Mouse (Mus musculus) limb, embryonic 13.5 days (tissue): ENCODE results near the gene Sun1. TPM values are rescaled to one million over a fixed set of nuclear protein-coding genes. Genes with fewer than 3 reads are reported as not detected.

Experiments used
- ATAC-seq: fragments of 200-750 bp; cut with Nextera tagmentation; 2 replicates; pipeline ENCODE4 v1.8.0; 2017; ENCODE audit warnings: low read depth, moderate number of reproducible peaks, moderate TSS enrichment; ENCODE audit not compliant: low FRiP score
- H3K27ac ChIP-seq: fragments of 300-500 bp; sonication (generic); 2 replicates; pipeline ENCODE4 v1.5.1; 2015; ENCODE audit warnings: inconsistent platforms, mild to moderate bottlenecking, moderate library complexity
- H3K27me3 ChIP-seq: fragments of 300-500 bp; sonication (generic); 2 replicates; pipeline ENCODE4 v1.6.1; 2015; ENCODE audit warnings: mild to moderate bottlenecking, inconsistent platforms
- H3K36me3 ChIP-seq: fragments of 300-500 bp; sonication (generic); 2 replicates; pipeline ENCODE4 v1.6.1; 2015; ENCODE audit warnings: inconsistent platforms, mild to moderate bottlenecking, moderate library complexity
- H3K4me1 ChIP-seq: fragments of 300-500 bp; sonication (generic); 2 replicates; pipeline ENCODE4 v1.6.1; 2015; ENCODE audit warnings: inconsistent platforms
- H3K4me2 ChIP-seq: fragments of 300-500 bp; sonication (generic); replicated peaks from 2 replicates; pipeline ENCODE4 v1.6.1; 2015; ENCODE audit warnings: inconsistent platforms, mild to moderate bottlenecking, moderate library complexity
- H3K4me3 ChIP-seq: fragments of 300-500 bp; sonication (generic); 2 replicates; pipeline ENCODE4 v1.5.1; 2015; ENCODE audit warnings: moderate library complexity, mild to moderate bottlenecking, inconsistent platforms
- H3K9ac ChIP-seq: fragments of 300-500 bp; sonication (generic); 2 replicates; pipeline ENCODE4 v1.6.1; 2015; ENCODE audit warnings: mild to moderate bottlenecking, inconsistent platforms
- H3K9me3 ChIP-seq: fragments of 300-500 bp; sonication (generic); 2 replicates; pipeline ENCODE4 v1.6.1; 2016; ENCODE audit warnings: inconsistent platforms
- WGBS: fragments of 180-500 bp; shearing (Covaris S2); methylation state at CpG from one replicate; pipeline ENCODE4 v1.1.7; 2015; 5-methylcytosine and 5-hydroxymethylcytosine counted together
- polyA plus RNA-seq: library from polyadenylated mRNA; unstranded; fragments of >200 nt; fragmentation: Nextera tagmentation; extraction: Ambion mirVana; gene quantifications from 2 replicates; pipeline ENCODE4 v1.2.1, GENCODE M21; 2015

Gene Sun1
- polyA plus RNA-seq, 1 experiment from 2014 or later: 51.1 TPM

DNA sequence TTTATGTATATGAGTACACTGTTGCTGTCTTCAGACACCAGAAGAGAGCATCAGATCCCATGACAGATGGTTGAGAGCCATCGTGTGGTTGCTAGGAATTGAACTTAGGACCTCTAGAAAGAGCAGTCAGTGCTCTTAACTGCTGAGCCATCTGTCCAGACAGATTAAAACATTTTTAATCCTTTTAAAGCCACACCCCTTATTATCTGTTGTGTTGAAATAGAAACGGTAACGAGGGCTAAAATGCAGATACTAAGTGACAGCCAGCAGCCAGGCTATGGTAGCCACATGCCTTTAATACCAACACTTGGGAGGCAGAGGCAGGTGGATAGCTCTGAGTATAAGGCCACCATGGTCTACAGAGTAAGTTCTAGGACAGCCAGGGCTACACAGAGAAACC lies 31.6 kb downstream of the Sun1 start:
- H3K9me3 ChIP-seq: no peaks in the 10 kb centered on the region
- H3K36me3 ChIP-seq: peaks cover 97% of the 10 kb centered on the region
- H3K4me2 ChIP-seq: no peak overlapping the region
- WGBS: 91% methylated on average over 3 of the region's 3 CpGs
- no peak for ATAC-seq
- no peak overlapping the region for H3K27ac ChIP-seq
- no peaks in the 10 kb centered on the region for H3K4me1 ChIP-seq
- no peaks in the 10 kb centered on the region for H3K27me3 ChIP-seq
- no peak overlapping the region for H3K9ac ChIP-seq
- H3K4me3 ChIP-seq: no peak overlapping the region

DNA sequence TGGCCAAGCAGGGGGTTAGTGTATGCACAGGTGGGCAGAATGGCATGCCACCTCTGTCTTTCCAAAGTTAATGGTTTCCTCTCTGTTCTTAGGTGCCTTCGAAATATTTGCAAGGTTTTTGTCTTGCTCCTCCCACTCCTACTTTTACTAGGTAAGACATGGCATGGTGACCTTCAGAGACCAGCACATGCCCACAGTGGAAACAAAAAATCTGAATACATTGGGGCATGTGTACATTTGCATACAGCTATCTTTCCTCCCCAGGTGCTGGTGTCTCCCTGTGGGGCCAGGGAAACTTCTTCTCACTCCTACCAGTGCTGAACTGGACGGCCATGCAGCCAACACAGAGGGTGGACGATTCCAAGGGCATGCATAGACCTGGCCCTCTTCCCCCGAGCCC lies 34.0 kb downstream of the Sun1 start:
- no peaks in the 10 kb centered on the region for H3K27me3 ChIP-seq
- H3K9ac ChIP-seq: no peak overlapping the region
- H3K9me3 ChIP-seq: no peaks in the 10 kb centered on the region
- H3K4me2 ChIP-seq: no peak overlapping the region
- no peaks in the 10 kb centered on the region for H3K4me1 ChIP-seq
- H3K27ac ChIP-seq: no peak overlapping the region
- peaks cover 98% of the 10 kb centered on the region for H3K36me3 ChIP-seq
- ATAC-seq: no peak
- WGBS: 94% methylated on average over 4 of the region's 4 CpGs
- no peak overlapping the region for H3K4me3 ChIP-seq

DNA sequence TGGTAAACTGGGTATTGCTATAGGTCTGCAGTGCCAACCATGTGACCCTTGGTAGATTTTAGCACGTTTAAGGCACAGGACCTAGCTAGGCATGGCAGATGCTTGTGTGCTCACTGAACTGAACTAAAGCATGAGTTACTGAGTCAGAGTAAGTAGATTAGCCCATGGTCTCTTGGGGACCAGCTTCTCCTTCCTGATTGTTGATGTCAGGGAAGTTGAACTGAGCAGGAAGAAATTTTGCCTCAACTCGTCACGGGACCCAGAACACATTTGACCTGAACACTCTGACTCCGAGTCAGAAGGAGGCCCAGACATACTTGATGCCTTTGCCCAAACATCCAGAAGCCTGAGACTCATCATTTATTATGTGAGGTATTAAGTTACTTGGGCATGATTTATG lies 37.0 kb downstream of the Sun1 start:
- Histone ChIP-seq H3K27me3 (no peaks in the 10 kb centered on the region), H3K9me3 (no peaks in the 10 kb centered on the region), H3K4me1 (no peaks in the 10 kb centered on the region), H3K27ac (no peak overlapping the region), H3K4me2 (no peak overlapping the region), H3K36me3 (peaks cover 97% of the 10 kb centered on the region), H3K4me3 (no peak overlapping the region), H3K9ac (no peak overlapping the region)
- WGBS: 90% methylated on average over 4 of the region's 4 CpGs
- ATAC-seq: no peak

DNA sequence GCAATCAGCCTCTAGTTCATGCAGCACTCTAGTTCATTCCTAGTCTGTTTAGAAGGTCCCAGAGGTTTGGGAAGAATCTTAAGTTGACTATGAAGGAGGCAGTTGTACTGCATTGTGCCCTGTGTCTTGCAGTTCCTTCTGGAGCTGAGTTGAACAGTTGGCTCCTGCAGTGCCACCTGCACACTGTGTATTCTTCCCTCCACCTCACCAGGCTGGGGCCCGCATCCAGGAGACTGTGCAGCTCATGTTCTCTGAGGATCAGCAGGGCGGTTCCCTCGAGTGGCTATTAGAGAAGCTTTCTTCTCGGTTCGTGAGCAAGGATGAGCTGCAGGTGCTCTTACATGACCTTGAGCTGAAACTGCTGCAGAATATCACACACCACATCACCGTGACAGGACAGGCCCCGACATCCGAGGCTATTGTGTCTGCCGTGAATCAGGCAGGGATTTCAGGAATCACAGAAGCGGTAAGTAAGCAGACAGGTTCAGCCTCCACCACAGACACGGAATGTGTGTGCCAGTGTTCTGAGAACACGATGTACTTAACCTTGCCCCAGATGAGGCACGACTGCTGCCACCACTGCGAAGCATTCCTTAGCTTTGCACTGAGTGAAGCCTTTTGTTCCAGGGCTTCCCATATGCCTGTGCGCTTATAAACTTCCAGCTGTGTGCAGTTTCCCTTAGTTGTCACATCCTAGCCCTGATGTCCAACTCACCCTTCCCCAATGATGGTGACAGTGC lies 40.8 kb downstream of the Sun1 start:
- H3K27ac ChIP-seq: no peak overlapping the region
- no peaks in the 10 kb centered on the region for H3K27me3 ChIP-seq
- WGBS: 91% methylated on average over 15 of the region's 15 CpGs
- H3K4me3 ChIP-seq: no peak overlapping the region
- no peaks in the 10 kb centered on the region for H3K9me3 ChIP-seq
- no peak for ATAC-seq
- no peak overlapping the region for H3K9ac ChIP-seq
- no peak overlapping the region for H3K4me2 ChIP-seq
- peaks cover 98% of the 10 kb centered on the region for H3K36me3 ChIP-seq
- no peaks in the 10 kb centered on the region for H3K4me1 ChIP-seq

DNA sequence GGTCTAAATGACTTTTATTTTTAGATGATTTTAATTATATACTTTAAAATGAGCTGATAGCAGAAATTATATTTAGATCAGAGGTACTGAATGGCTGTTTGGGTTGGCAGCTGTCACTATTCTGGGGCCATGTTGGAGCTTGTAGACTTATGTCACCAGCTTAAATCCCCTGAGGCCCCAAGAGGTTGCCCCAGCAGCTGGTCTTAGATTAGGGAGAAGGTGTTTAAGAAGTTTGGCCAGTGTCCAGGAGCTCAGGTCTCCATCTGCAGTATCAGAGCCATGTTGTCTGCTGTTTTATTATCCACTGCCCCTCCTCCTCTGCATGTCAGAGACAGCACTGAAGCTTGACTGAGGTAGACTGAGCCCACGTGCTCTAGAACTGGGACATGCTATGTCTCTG lies 42.9 kb downstream of the Sun1 start:
- no peaks in the 10 kb centered on the region for H3K4me1 ChIP-seq
- no peak for ATAC-seq
- H3K9ac ChIP-seq: no peak overlapping the region
- H3K4me3 ChIP-seq: no peak overlapping the region
- H3K9me3 ChIP-seq: no peaks in the 10 kb centered on the region
- peaks cover 98% of the 10 kb centered on the region for H3K36me3 ChIP-seq
- no peak overlapping the region for H3K27ac ChIP-seq
- 58% methylated on average over 1 of the region's 1 CpGs for WGBS
- H3K27me3 ChIP-seq: no peaks in the 10 kb centered on the region
- H3K4me2 ChIP-seq: no peak overlapping the region

DNA sequence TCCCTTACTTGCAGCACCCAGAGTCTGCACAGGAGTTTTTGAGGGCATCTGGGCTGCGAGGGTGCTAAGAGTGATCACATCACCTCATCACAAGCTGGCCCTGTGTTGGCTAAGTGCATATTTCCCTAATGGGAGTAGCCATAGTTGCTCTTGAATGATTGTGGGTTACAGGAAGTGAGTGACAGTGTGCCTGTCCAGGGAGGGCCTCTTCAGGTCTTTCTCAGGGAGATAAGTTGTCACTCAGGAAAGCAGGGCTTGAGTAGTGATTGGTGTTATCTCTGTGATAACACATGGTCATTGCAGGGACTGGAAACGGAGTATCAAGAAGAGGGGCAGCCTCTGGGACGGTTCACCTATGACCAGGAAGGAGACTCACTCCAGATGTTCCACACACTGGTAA lies 47.3 kb downstream of the Sun1 start:
- no peaks in the 10 kb centered on the region for H3K27me3 ChIP-seq
- no peak for ATAC-seq
- H3K4me3 ChIP-seq: no peak overlapping the region
- H3K9ac ChIP-seq: peak overlapping the region; percentile 13; the same call in 1 of the 2 replicates
- H3K36me3 ChIP-seq: peaks cover 72% of the 10 kb centered on the region
- H3K4me2 ChIP-seq: no peak overlapping the region
- H3K27ac ChIP-seq: no peak overlapping the region
- WGBS: 94% methylated on average over 3 of the region's 3 CpGs
- H3K9me3 ChIP-seq: no peaks in the 10 kb centered on the region
- 0 out of 2 replicates have a peak, but pooled peaks cover 5% of the 10 kb centered on the region for H3K4me1 ChIP-seq

DNA sequence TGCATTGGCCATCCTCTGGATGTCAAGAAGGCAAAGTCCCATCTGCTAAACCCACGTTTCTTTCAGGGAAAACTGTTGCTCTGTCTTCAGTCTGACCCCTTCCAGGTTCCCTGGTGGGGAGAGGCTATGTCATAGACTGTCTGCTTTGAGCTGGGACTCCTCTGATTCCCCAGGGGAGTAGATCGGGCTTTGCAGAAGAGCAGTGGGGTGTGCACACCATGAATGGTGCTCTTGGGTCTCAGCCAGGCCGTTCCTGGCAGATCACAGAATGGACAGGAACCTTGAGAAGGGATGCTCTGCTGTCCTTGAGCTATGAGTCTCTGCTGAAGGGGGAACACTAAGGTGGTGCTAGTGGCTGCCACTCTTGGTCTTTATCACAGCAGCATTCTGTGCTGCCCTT lies 48.4 kb downstream of the Sun1 start:
- Histone ChIP-seq H3K27me3 (no peaks in the 10 kb centered on the region), H3K4me1 (peaks cover 12% of the 10 kb centered on the region), H3K36me3 (peaks cover 62% of the 10 kb centered on the region), H3K4me2 (no peak overlapping the region), H3K27ac (no peak overlapping the region), H3K9ac (no peak overlapping the region), H3K4me3 (no peak overlapping the region), H3K9me3 (no peaks in the 10 kb centered on the region)
- 86% methylated on average over 3 of the region's 3 CpGs for WGBS
- ATAC-seq: no peak

DNA sequence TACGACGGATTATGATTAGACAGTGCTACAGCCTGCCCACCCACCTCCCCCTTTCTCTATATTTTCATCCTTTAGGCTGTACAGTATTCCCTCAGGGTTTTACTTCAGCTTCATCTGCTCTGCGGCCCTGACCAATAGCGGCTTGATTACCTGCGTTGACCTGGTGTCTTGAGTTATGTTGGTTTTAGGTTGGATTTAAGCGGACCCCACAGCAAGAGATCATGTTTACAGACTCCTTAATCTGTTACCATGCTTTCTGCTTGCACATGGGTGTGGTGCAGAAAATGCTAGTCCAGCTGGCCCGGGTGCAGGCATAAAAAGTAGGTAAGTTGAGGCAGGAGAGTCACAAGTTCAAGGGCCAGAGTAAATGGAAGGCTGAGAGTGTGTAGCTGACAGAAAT lies 50.8 kb downstream of the Sun1 start:
- Histone ChIP-seq H3K9me3 (no peaks in the 10 kb centered on the region), H3K4me1 (peaks cover 30% of the 10 kb centered on the region), H3K4me3 (peak overlapping the region; percentile 82; the same call in 1 of the 2 replicates), H3K9ac (peak overlapping the region; percentile 73), H3K36me3 (peaks cover 51% of the 10 kb centered on the region), H3K27me3 (no peaks in the 10 kb centered on the region), H3K27ac (peak overlapping the region; percentile 17), H3K4me2 (peak overlapping the region; percentile 92)
- WGBS: 89% methylated on average over 7 of the region's 7 CpGs
- ATAC-seq: no peak

DNA sequence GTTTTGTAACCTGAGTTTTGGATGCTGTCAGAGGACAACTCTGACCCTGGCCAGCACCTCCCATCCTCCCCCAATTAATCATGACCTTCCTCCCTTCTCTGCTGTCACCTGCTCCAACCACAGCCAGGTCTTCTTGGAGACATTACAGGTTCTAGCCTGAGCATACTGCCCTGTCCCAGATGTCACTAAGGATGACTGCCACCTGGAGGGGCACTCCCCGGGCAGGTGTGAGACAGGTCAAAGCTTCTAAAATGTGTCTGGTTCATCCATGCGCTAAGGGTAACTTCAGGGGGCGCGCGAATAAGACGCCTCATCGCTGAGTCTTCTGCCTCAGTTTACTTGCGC lies 51.3 kb downstream of the Sun1 start:
- Histone ChIP-seq H3K27me3 (no peaks in the 10 kb centered on the region), H3K9ac (peak overlapping the region; percentile 73), H3K4me1 (peaks cover 30% of the 10 kb centered on the region), H3K9me3 (no peaks in the 10 kb centered on the region), H3K36me3 (peaks cover 48% of the 10 kb centered on the region), H3K27ac (peak overlapping the region; percentile 17), H3K4me3 (peak overlapping the region; percentile 82), H3K4me2 (peak overlapping the region; percentile 92)
- peak; percentile 21 for ATAC-seq
- under 1% methylated on average over 8 of the region's 8 CpGs for WGBS

DNA sequence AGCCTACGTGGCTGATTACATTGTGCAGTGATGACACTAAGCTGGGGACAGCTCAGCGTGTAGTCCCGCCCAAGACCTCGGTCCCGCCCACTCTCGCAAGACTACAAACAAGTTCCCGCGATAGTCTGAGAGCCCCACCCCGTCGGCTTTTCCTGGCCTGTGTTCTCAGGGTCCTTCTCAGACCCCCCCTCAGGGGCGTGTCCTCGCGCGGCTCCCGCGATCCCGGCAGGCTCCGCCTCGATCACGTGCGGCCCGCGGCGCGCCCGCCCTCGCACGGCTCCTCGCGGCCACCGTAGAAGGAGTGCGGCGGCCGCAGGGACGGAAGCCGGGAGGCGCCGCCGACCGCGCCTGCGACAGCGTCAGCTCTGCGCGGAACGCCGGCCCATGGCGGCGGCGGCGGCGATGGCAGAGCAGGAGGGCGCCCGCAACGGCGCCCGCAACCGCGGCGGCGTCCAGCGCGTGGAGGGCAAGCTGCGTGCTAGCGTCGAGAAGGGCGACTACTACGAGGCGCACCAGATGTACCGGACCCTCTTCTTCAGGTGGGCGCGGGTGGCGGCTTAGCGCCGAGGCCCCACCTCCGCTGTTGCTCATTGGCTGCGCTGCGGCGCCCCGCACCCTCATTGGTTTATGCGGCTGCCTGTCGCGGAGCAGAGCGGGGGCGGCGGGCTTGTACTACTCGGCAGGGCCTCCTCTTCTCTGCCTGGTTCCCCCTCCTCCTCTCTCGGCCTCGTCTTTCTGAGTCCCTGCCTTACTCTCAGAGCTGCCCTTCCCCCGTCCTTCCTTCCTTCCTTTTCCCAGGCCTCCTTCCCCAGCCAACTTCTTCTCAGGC lies 51.9 kb downstream of the Sun1 start, which contains the start of gene Get4:
TSS of gene Get4 (plus strand) at position 244 of the 829 bp plus-strand sequence.
- Histone ChIP-seq H3K4me3 (peak within 1 kb of the TSS; percentile 82), H3K27me3 (no peaks in the 10 kb centered on the region), H3K4me2 (peak within 1 kb of the TSS; percentile 92), H3K4me1 (peaks cover 30% of the 10 kb centered on the region), H3K36me3 (peaks cover 48% of the 10 kb centered on the region), H3K9me3 (no peaks in the 10 kb centered on the region), H3K27ac (peak within 1 kb of the TSS; percentile 92), H3K9ac (peak within 1 kb of the TSS; percentile 94)
- peak; percentile 95 for ATAC-seq
- under 1% methylated on average over 81 of the region's 90 CpGs for WGBS

DNA sequence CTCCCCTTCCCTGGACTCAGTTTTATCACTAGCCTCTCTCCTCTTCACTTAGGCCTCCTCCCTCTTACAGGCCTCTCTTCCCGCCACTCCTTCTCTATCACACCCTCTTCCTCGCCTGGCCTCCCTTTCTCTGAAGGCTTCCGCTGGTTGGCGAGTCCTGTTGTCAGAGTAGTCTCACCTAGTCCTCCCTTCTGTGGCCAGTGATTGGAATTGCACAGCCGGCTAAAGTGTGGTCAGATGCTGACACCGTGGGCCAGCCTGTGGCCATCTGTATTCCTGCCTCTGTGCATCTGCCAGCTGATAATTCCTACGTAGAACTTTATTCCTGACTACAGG lies 52.4 kb downstream of the Sun1 start:
- Histone ChIP-seq H3K9ac (peak overlapping the region; percentile 94), H3K4me2 (peak overlapping the region; percentile 92), H3K9me3 (no peaks in the 10 kb centered on the region), H3K27ac (peak overlapping the region; percentile 92), H3K4me3 (peak overlapping the region; percentile 82), H3K36me3 (peaks cover 44% of the 10 kb centered on the region), H3K4me1 (peaks cover 30% of the 10 kb centered on the region), H3K27me3 (no peaks in the 10 kb centered on the region)
- 0% methylated on average over 7 of the region's 7 CpGs for WGBS
- peak; percentile 1 for ATAC-seq

DNA sequence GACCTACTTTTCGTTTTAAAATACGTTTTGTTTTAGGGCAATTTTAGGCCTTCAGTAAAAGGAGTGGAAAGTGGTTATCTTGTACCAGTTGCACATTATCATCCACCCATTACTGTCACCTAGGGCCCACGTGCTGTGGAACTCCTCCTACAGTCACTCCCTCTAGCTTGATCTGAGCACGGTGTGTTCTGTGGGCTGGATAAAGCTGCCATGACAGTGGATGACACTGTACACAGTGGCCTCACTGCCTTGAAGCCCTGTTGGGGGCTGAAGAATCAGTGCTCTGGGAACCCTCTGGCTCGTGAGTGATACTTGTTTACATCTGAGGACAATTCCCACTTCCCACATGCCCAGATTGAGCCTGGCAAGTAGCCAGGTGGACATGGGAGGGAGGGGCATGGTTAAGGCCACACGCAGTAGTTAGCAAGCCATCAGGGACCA lies 52.9 kb downstream of the Sun1 start:
- peak overlapping the region; percentile 94 for H3K9ac ChIP-seq
- no peaks in the 10 kb centered on the region for H3K9me3 ChIP-seq
- peaks cover 42% of the 10 kb centered on the region for H3K36me3 ChIP-seq
- no peaks in the 10 kb centered on the region for H3K27me3 ChIP-seq
- H3K27ac ChIP-seq: peak overlapping the region; percentile 92
- H3K4me3 ChIP-seq: peak overlapping the region; percentile 82
- H3K4me1 ChIP-seq: peaks cover 30% of the 10 kb centered on the region
- 5% methylated on average over 6 of the region's 6 CpGs for WGBS
- peak overlapping the region; percentile 92 for H3K4me2 ChIP-seq
- ATAC-seq: no peak
